Comparison of ENCODE assay signal across 9 mouse cellular contexts in the genomic region with DNA sequence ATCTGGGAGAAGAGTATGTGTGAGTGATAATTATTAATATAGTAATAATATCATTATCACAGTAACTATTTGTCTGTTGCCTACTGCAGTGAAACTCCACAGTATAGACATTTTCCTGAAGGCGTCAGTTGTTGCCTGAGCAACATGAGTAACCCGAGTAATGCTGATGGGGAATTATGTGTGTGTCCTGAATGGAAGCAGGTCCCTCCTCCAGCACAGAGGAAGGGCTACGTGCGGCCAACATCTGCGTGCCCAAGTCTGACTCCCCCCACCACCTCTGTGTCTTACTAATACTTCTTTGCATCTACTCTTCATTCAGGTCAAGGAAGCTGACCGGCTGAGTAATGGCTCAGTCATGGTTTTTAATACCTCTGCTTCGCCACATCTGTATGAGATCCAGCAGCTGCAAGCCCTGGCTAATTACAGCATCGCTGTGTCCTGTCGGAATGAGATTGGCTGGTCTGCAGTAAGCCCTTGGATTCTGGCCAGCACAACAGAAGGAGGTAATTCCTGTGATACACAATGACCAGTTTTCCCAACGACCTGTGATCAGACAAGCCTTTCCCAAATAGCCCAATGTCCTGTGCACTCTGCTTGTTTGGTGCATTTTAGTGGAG. TPM values are rescaled to one million over a fixed set of nuclear protein-coding genes. Genes with fewer than 3 reads are reported as not detected.
DNase-seq lines count a peak whose midpoint lies in the region; TF ChIP-seq lines count a peak whose summit lies in the region.
"Had no signal": no experiment of that assay in that cellular context is flagged by ENCODE, and none has a peak within 500 bp of the region (broad histone marks: within the 10 kb centered on the region; RNA-seq: fewer than 3 reads in every experiment).

No protein-coding gene starts in this region.

- H3K4me3 ChIP-seq in kidney, adult 2 months (ENCODE audit: insufficient read depth, low read depth, low read length) = no peak overlapping the region
- H3K4me3 ChIP-seq: forebrain, embryonic 12.5 days had no signal

- TF ChIP-seq POLR2A in kidney, adult 2 months (IDR thresholded peaks at IDR 0.05; ENCODE audit: low read depth, low read length) = no peak
- no peak for TF ChIP-seq POLR2A in brain, embryonic 14.5 days (IDR thresholded peaks at IDR 0.05; ENCODE audit: borderline replicate concordance, extremely low read depth, insufficient read depth, insufficient read length, poor library complexity, severe bottlenecking)

- TF ChIP-seq CTCF in kidney, adult 2 months (conservative IDR thresholded peaks at IDR 0.05; ENCODE audit: insufficient read depth, insufficient read length, low read depth, low read length) = no peak
- TF ChIP-seq CTCF in brain, embryonic 14.5 days (IDR thresholded peaks at IDR 0.05; ENCODE audit: borderline replicate concordance, extremely low read depth, insufficient read depth, insufficient read length) = no peak

- no peaks in the 10 kb centered on the region for H3K27me3 ChIP-seq in kidney, adult 2 months (replicated peaks; ENCODE audit: control insufficient read depth, insufficient read depth, low read length)
- H3K27me3 ChIP-seq: forebrain, embryonic 12.5 days had no signal

- H3K36me3 ChIP-seq in kidney, adult 2 months (ENCODE audit: control insufficient read depth, insufficient read depth, low read length) = peaks cover 8% of the 10 kb centered on the region
- H3K36me3 ChIP-seq: forebrain, embryonic 12.5 days had no signal

- no peaks in the 10 kb centered on the region for H3K4me1 ChIP-seq in kidney, adult 2 months (ENCODE audit: control insufficient read depth, insufficient read depth, low read length)
- H3K4me1 ChIP-seq: forebrain, embryonic 12.5 days had no signal

- peak; percentile 59 for DNase-seq in kidney, adult 2 months
- no peak for DNase-seq in kidney, adult 9 months
- DNase-seq in MN1 (ENCODE audit: low spot score) (peak; percentile 7), liver (no peak)
- peak; percentile 79 for DNase-seq in brain, embryonic 14.5 days (ENCODE audit: low read depth)
- DNase-seq in lung, postnatal 10 days = peak; percentile 49
- no peak for DNase-seq in spleen, postnatal 10 days (ENCODE audit: low spot score in 2 of 2)
- DNase-seq: cerebellum, adult 11-12 months had no signal

- H3K27ac ChIP-seq in kidney, adult 2 months (ENCODE audit: insufficient read depth, low read depth, low read length) = no peak overlapping the region
- H3K27ac ChIP-seq: forebrain, embryonic 12.5 days had no signal

- WGBS in kidney, adult 2 months = 60% methylated on average over 10 of the region's 10 CpGs

RNA-seq across cellular contexts. Expression of gene Tmem87b, which starts 59.1 kb away (rescaled TPM):
- 13.8 and 14.1 TPM in 2 replicates for polyA plus RNA-seq in kidney, adult 2 months (2012; rRNA removed)
- 26.6 and 28.3 TPM in 2 replicates for polyA plus RNA-seq in brain, embryonic 14.5 days (2012; rRNA removed)

Comparison
In these comparisons a context has a peak if more than half of its experiments do, and no peak if none do; other contexts are left out.
1. DNase-seq: peak in kidney, adult 2 months (single experiment), MN1 (single experiment), brain, embryonic 14.5 days (single experiment) and lung, postnatal 10 days (single experiment); none in kidney, adult 9 months (single experiment), spleen, postnatal 10 days (0 of 2) and liver (single experiment).